Mouse (Mus musculus): ENCODE measurements at regions not wholly inside any gene's neighbourhood (a gene's known extent, or its start where the extent isn't known, plus 50 kb on each side); places are given as distances from the start of the nearest gene placed in this dataset.

GRCm38 (mm10) chr16:8246445-8246844 lies 178.5 kb downstream of the Tmem114 start:
- Histone ChIP-seq H3K36me3 (no peaks in the 10 kb centered on the region), H3K4me1 (no peaks in the 10 kb centered on the region), H3K4me2 (no peak overlapping the region), H3K9me3 (no peaks in the 10 kb centered on the region), H3K4me3 (replicated peaks) (no peak overlapping the region), H3K9ac (no peak overlapping the region), H3K27ac (no peak overlapping the region), H3K27me3 (replicated peaks) (no peaks in the 10 kb centered on the region)
- ATAC-seq (ENCODE audit: insufficient read depth, low FRiP score, low read depth), result no peak
- 80% methylated on average over 3 of the region's 3 CpGs for WGBS

GRCm38 (mm10) chr16:8245612-8246011 lies 179.3 kb downstream of the Tmem114 start:
- WGBS, result 70% methylated on average over 3 of the region's 3 CpGs
- Histone ChIP-seq H3K9me3 (no peaks in the 10 kb centered on the region), H3K4me1 (no peaks in the 10 kb centered on the region), H3K4me2 (no peak overlapping the region), H3K4me3 (replicated peaks) (no peak overlapping the region), H3K27me3 (replicated peaks) (no peaks in the 10 kb centered on the region), H3K36me3 (no peaks in the 10 kb centered on the region), H3K9ac (no peak overlapping the region), H3K27ac (no peak overlapping the region)
- ATAC-seq (ENCODE audit: insufficient read depth, low FRiP score, low read depth), result no peak

DNA sequence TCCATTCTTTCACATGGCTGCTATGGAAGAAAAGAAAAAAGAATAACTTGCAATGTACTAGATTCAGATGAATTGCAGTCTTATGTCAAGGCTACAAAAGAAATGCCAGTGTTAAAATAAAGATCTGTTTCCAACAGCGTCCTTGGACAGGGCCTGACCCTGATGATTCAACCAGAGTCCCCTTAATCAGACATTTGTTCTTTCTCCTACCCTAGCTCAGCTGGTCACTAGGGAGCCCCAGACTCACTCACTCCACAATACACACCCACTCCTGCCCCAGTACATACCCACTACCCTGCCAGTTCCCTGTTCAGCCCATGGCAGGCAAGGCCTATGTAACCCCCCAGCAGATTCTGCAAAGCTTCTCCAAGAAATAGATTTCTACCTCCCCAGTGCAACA lies 190.6 kb downstream of the Tmem114 start:
- Histone ChIP-seq H3K4me1 (no peaks in the 10 kb centered on the region), H3K4me2 (no peak overlapping the region), H3K36me3 (no peaks in the 10 kb centered on the region), H3K27ac (no peak overlapping the region), H3K9ac (no peak overlapping the region), H3K27me3 (replicated peaks) (no peaks in the 10 kb centered on the region), H3K4me3 (replicated peaks) (no peak overlapping the region), H3K9me3 (no peaks in the 10 kb centered on the region)
- 63% methylated on average over 1 of the region's 1 CpGs for WGBS
- no peak for ATAC-seq (ENCODE audit: insufficient read depth, low FRiP score, low read depth)

- Histone ChIP-seq H3K9ac (no peak overlapping the region), H3K27me3 (replicated peaks) (no peaks in the 10 kb centered on the region), H3K36me3 (no peaks in the 10 kb centered on the region), H3K4me3 (replicated peaks) (no peak overlapping the region), H3K4me2 (no peak overlapping the region), H3K9me3 (no peaks in the 10 kb centered on the region), H3K4me1 (no peaks in the 10 kb centered on the region), H3K27ac (no peak overlapping the region)
- WGBS, result 60% methylated on average over 4 of the region's 4 CpGs
- ATAC-seq (ENCODE audit: insufficient read depth, low FRiP score, low read depth), result no peak
Observed at GRCm38 (mm10) chr16:8232079-8232478, 192.9 kb downstream of the Tmem114 start.

DNA sequence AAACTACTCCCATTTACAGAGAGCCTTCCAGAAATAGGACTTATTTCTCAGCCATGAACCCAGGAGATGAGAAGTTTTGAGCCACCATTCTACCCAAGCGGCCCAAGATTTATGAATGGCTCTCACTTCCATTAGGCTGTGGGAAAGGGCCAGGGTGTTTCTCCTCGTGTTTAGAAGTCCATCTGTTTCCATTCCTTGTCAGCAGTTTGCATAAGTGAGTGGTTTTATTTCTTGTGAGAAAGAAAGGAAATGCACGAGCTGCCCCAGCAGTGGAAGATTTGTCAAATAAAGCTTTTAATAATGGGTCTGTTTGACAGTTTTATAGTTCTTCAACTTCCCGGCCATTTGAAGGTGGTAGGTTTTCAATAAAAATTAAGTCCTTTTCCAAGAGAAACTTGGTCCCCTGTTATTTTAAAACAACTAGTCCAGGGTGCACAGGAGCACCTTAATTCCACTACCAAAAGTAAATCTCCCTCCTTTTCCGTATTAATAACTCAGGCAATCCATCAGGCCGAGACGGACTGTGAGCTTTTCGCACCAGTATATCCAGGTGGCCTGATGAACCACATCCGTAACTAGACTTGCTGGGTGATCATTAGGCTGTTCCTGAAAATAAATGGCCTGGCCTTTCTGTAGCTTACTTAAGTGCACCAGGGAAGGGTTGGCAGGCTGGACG lies 201.2 kb downstream of the Tmem114 start:
- Histone ChIP-seq H3K9ac (no peak overlapping the region), H3K4me2 (no peak overlapping the region), H3K27me3 (replicated peaks) (no peaks in the 10 kb centered on the region), H3K36me3 (no peaks in the 10 kb centered on the region), H3K9me3 (no peaks in the 10 kb centered on the region), H3K4me3 (replicated peaks) (no peak overlapping the region), H3K27ac (no peak overlapping the region), H3K4me1 (no peaks in the 10 kb centered on the region)
- no peak for ATAC-seq (ENCODE audit: insufficient read depth, low FRiP score, low read depth)
- 34% methylated on average over 10 of the region's 10 CpGs for WGBS

GRCm38 (mm10) chr16:8208251-8209181 lies 216.4 kb downstream of the Tmem114 start:
- Histone ChIP-seq H3K4me2 (no peak overlapping the region), H3K27me3 (replicated peaks) (no peaks in the 10 kb centered on the region), H3K27ac (peak overlapping the region; percentile 41; the same call in 1 of the 2 replicates), H3K4me1 (no peaks in the 10 kb centered on the region), H3K9me3 (no peaks in the 10 kb centered on the region), H3K4me3 (replicated peaks) (no peak overlapping the region), H3K9ac (no peak overlapping the region), H3K36me3 (no peaks in the 10 kb centered on the region)
- peak; percentile 80 for ATAC-seq (ENCODE audit: insufficient read depth, low FRiP score, low read depth)
- 31% methylated on average over 8 of the region's 8 CpGs for WGBS

DNA sequence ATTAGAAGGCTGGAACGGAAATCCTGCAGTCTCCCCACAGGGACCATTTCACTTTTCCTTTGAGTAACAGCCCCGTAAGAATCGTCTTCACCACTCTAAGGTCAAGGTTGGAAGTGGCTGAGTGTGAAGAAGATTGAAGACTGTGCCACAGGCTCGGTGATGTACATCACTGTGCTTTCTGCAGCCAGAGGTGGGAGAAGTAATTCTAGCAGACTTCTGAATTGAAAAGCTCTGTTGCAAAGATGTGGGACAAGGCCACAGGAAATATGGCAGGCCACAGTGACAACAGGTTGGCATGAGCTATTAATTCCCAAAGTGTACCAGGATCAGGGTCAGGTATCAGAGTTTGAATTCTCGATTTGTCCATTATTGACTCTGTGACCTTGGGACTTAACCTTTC lies 219.9 kb downstream of the Tmem114 start:
- no peaks in the 10 kb centered on the region for H3K4me1 ChIP-seq
- no peak for ATAC-seq (ENCODE audit: insufficient read depth, low FRiP score, low read depth)
- H3K4me3 ChIP-seq (replicated peaks), result no peak overlapping the region
- H3K9me3 ChIP-seq, result no peaks in the 10 kb centered on the region
- H3K36me3 ChIP-seq, result no peaks in the 10 kb centered on the region
- 75% methylated on average over 5 of the region's 5 CpGs for WGBS
- no peaks in the 10 kb centered on the region for H3K27me3 ChIP-seq (replicated peaks)
- no peak overlapping the region for H3K9ac ChIP-seq
- no peak overlapping the region for H3K4me2 ChIP-seq
- H3K27ac ChIP-seq, result no peak overlapping the region

GRCm38 (mm10) chr16:8201306-8201705 lies 223.6 kb downstream of the Tmem114 start:
- Histone ChIP-seq H3K4me2 (no peak overlapping the region), H3K27ac (no peak overlapping the region), H3K9me3 (no peaks in the 10 kb centered on the region), H3K9ac (no peak overlapping the region), H3K27me3 (replicated peaks) (no peaks in the 10 kb centered on the region), H3K36me3 (no peaks in the 10 kb centered on the region), H3K4me1 (no peaks in the 10 kb centered on the region), H3K4me3 (replicated peaks) (no peak overlapping the region)
- ATAC-seq (ENCODE audit: insufficient read depth, low FRiP score, low read depth), result no peak
- 74% methylated on average over 3 of the region's 3 CpGs for WGBS

DNA sequence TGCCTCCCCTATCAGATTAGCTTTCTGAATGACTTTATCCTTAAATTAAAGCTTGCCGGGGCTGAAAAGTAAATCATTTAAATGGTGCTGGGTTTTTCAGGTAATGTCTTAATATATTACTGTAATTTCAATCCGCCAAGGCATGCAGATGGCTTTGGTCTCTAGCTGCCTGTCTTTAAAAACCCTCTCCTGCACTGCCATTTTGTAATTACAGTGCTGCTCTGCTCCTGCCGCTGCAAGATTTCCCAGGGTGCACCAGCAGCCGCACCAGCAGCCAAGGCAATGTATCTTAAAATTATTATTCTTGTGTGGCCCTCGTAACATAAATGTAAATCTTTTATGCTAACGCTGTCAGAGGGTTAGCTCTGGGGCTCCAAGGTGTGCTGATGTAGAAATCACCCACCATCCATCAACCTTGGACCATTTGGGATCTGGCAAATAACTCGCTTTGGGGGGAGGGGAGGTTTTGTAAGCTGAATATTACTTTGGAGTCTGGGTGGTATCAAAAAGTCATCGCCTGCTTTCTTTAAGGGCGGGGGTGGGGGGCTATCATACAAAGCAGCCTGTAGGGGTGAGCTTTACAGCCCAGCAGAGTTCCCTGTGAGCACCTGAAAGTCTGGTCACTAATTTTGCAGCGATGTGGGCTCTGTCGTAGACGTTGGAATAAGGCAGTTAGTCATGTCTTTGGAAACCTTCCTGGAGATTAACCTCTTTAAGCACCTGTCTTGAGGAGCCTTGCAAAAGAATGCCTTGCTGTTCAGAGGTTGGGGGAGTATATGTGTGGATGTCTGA lies 226.0 kb downstream of the Tmem114 start:
- no peaks in the 10 kb centered on the region for H3K27me3 ChIP-seq (replicated peaks)
- WGBS, result 51% methylated on average over 12 of the region's 12 CpGs
- no peaks in the 10 kb centered on the region for H3K36me3 ChIP-seq
- no peak overlapping the region for H3K4me3 ChIP-seq (replicated peaks)
- H3K4me2 ChIP-seq, result no peak overlapping the region
- H3K4me1 ChIP-seq, result no peaks in the 10 kb centered on the region
- H3K27ac ChIP-seq, result no peak overlapping the region
- no peak for ATAC-seq (ENCODE audit: insufficient read depth, low FRiP score, low read depth)
- H3K9me3 ChIP-seq, result no peaks in the 10 kb centered on the region
- no peak overlapping the region for H3K9ac ChIP-seq

DNA sequence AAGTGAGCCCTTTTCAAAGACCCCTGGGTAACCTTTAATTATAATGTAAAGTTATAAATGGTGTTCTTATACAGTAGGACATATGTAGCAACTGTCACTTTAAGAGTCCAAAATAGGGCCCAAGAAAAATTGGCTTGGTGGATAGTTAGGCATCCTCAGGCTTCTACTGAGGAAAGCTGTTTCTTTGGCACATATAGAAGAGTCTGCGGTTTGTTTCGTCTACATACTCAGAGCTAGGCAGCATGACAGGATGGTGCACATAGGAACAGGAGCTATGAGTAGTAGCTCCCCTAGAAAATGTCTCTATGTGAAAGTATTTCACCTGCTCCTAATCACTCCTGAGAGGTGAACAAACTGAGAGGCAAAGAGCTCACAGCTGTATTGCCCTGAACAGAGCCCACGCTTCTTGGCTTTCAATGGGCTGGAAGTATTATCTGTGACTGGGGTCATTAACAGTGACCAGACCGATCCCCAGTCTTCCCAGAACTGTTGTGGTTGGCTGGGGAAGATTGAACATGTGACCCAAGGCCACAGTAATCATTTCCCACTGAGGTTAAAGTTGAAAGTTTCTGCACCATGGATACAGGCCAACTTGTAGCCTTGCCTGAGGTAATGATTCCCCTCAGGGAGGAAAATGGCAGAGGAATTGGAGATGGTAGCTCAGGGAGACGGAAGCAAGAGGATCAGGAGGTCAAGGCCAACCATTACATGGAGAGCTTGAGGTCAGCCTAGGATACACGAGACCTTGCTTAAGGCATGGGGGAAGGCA lies 235.3 kb downstream of the Tmem114 start:
- no peak overlapping the region for H3K4me3 ChIP-seq (replicated peaks)
- no peak overlapping the region for H3K4me2 ChIP-seq

DNA sequence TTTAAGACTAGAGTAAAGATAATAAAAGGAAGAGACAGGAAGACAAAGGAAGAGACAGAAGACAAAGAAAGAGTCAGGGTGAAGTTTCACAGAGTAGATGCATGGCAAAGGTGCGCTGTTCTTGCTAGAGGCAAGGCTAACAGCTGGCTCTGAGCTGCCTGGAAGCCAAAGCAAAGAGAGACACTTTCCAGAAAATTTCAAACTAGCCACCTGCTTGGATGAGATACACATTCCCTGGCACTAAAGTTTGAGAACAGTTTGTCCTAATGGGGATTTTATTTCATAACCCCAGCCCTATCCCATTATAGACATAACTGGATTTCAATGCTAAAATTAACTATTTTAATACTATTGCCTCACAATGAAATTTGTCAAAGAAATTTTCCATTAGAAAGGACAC lies 235.9 kb downstream of the Tmem114 start:
- Histone ChIP-seq H3K4me2 (no peak overlapping the region), H3K27me3 (replicated peaks) (no peaks in the 10 kb centered on the region), H3K9me3 (no peaks in the 10 kb centered on the region), H3K27ac (no peak overlapping the region), H3K36me3 (no peaks in the 10 kb centered on the region), H3K4me1 (no peaks in the 10 kb centered on the region), H3K4me3 (replicated peaks) (no peak overlapping the region), H3K9ac (no peak overlapping the region)
- 85% methylated on average over 1 of the region's 1 CpGs for WGBS
- ATAC-seq (ENCODE audit: insufficient read depth, low FRiP score, low read depth), result no peak

More for the DNA sequence above, 235.3 kb downstream of the Tmem114 start:
- no peaks in the 10 kb centered on the region for H3K4me1 ChIP-seq
- H3K27ac ChIP-seq, result no peak overlapping the region
- H3K9ac ChIP-seq, result no peak overlapping the region
- no peak for ATAC-seq (ENCODE audit: insufficient read depth, low FRiP score, low read depth)
- 74% methylated on average over 6 of the region's 6 CpGs for WGBS
- H3K27me3 ChIP-seq (replicated peaks), result no peaks in the 10 kb centered on the region
- H3K9me3 ChIP-seq, result no peaks in the 10 kb centered on the region
- no peaks in the 10 kb centered on the region for H3K36me3 ChIP-seq

Data from stomach, embryonic 15.5 days (tissue).